Mouse (Mus musculus) C2C12 (cell line): ENCODE data around the gene Naa20.

Experiments used
- CEBPB ChIP-seq: IDR thresholded peaks from one replicate; pipeline ENCODE4 v1.6.1; 2011; ENCODE audit warnings: low read depth, mild to moderate bottlenecking, control low read depth, moderate library complexity
- MAX ChIP-seq: IDR thresholded peaks from one replicate; pipeline ENCODE4 v1.6.1; 2011; ENCODE audit warnings: mild to moderate bottlenecking, control low read depth
- MYOD1 ChIP-seq: IDR thresholded peaks from one replicate; pipeline ENCODE4 v1.6.1; 2011; ENCODE audit warnings: low read depth; ENCODE audit not compliant: control insufficient read depth, insufficient read length

- TF ChIP-seq CEBPB (no peak), MAX (no peak), MYOD1 (no peak)
These were observed 54.4 kb downstream of the Naa20 start for GRCm38 (mm10) chr2:145956318-145956717.
